7 mouse cellular contexts compared by ENCODE assay signal in the genomic region with DNA sequence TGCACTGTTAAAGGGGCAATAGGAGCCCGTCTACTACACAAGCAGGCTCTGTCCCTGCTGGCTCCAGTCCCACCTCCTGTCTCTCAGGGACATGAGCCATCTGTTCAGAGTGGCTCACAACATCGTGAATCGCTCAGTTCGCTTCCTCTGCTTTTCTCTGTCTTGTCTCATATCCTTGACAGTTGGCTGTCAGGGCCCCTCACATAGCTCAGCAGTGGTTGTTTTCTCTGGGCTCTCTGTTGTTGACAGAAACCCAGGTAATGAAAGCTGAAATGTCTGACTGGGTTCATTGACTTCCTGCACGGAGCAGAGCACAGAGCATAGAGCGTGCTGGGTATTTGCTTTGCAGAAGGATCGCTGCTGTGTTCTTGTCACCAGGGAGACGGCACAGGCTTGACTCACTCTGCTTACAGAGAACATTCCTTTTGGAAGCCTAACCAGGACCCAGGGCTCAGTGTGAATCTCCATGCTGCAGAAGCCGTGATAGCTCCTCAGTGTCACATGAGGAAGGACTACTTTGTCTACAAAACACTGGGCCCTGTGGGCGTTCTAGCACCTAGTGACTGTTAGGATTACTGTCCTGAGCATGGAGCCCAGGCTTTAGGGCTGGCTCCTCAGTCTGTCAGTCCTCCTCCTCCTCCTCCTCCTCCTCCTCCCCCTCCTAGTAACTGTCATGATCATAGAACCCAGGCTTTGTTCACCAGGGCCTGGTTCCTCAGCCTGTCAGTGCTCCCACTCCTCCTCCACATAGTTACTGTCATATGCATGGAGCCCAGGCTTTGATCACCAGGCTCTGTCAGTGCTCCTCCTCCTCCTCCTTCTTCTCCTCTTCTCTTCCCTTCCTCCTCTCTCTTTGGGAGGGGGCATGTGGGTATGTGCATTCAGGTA.
DNase-seq lines count a peak whose midpoint lies in the region; ATAC-seq and TF ChIP-seq lines count a peak whose summit lies in the region.

No protein-coding gene starts in this region.

- no peak overlapping the region for H3K27ac ChIP-seq in embryonic facial prominence, embryonic 11.5 days (replicated peaks; ENCODE audit: low read depth, low read length)
- H3K27ac ChIP-seq in heart, embryonic 15.5 days = peak overlapping the region; percentile 87
- peak overlapping the region; percentile 82 for H3K27ac ChIP-seq in kidney, postnatal 0 days
- H3K27ac ChIP-seq in liver, adult 2 months (replicated peaks; ENCODE audit: insufficient read depth, low read depth, low read length) = no peak overlapping the region
- H3K27ac ChIP-seq in neural tube, embryonic 11.5 days (ENCODE audit: low read depth, low read length) = no peak overlapping the region

- H3K4me3 ChIP-seq in embryonic facial prominence, embryonic 11.5 days (ENCODE audit: low read depth, low read length) = no peak overlapping the region
- no peak overlapping the region for H3K4me3 ChIP-seq in heart, embryonic 15.5 days
- no peak overlapping the region for H3K4me3 ChIP-seq in kidney, postnatal 0 days (replicated peaks; ENCODE audit: low read depth, low read length)
- no peak overlapping the region for H3K4me3 ChIP-seq in liver, adult 2 months (ENCODE audit: insufficient read depth, low read depth, low read length)
- H3K4me3 ChIP-seq in neural tube, embryonic 11.5 days (ENCODE audit: low read depth, low read length) = no peak overlapping the region

- no peaks in the 10 kb centered on the region for H3K36me3 ChIP-seq in embryonic facial prominence, embryonic 11.5 days (replicated peaks; ENCODE audit: control insufficient read depth, insufficient read depth, low read depth, low read length)
- no peaks in the 10 kb centered on the region for H3K36me3 ChIP-seq in heart, embryonic 15.5 days
- no peaks in the 10 kb centered on the region for H3K36me3 ChIP-seq in kidney, postnatal 0 days (ENCODE audit: insufficient read depth, low read length)
- no peaks in the 10 kb centered on the region for H3K36me3 ChIP-seq in liver, adult 2 months (ENCODE audit: control insufficient read depth, insufficient read depth, low read length)
- H3K36me3 ChIP-seq in neural tube, embryonic 11.5 days (ENCODE audit: control insufficient read depth, insufficient read depth, low read length) = no peaks in the 10 kb centered on the region

- no peaks in the 10 kb centered on the region for H3K79me2 ChIP-seq in liver, adult 2 months (ENCODE audit: control insufficient read depth, insufficient read depth, low read length)

- H3K4me1 ChIP-seq in embryonic facial prominence, embryonic 11.5 days (ENCODE audit: control insufficient read depth, insufficient read depth, low read length) = no peaks in the 10 kb centered on the region
- peaks cover 57% of the 10 kb centered on the region for H3K4me1 ChIP-seq in heart, embryonic 15.5 days (replicated peaks)
- H3K4me1 ChIP-seq in kidney, postnatal 0 days (replicated peaks; ENCODE audit: insufficient read depth, low read length) = 0 out of 2 replicates have a peak, but pooled peaks cover 10% of the 10 kb centered on the region
- H3K4me1 ChIP-seq in liver, adult 2 months (ENCODE audit: control insufficient read depth, insufficient read depth, low read length) = no peaks in the 10 kb centered on the region
- H3K4me1 ChIP-seq in neural tube, embryonic 11.5 days (ENCODE audit: control insufficient read depth, insufficient read depth, low read length) = no peaks in the 10 kb centered on the region

- TF ChIP-seq CTCF in brain, embryonic 14.5 days (IDR thresholded peaks at IDR 0.05; ENCODE audit: borderline replicate concordance, extremely low read depth, insufficient read depth, insufficient read length) = no peak
- no peak for TF ChIP-seq CTCF in kidney, postnatal 0 days (IDR thresholded peaks at IDR 0.05; ENCODE audit: low read depth)
- TF ChIP-seq CTCF in liver, adult 2 months (IDR thresholded peaks at IDR 0.05; ENCODE audit: low read depth, low read length) = no peak

- no peak overlapping the region for H3K4me2 ChIP-seq in embryonic facial prominence, embryonic 11.5 days (ENCODE audit: low read depth, low read length)
- H3K4me2 ChIP-seq in heart, embryonic 15.5 days = peak overlapping the region; percentile 41
- H3K4me2 ChIP-seq in kidney, postnatal 0 days (ENCODE audit: low read length) = peak overlapping the region; percentile 31
- no peak overlapping the region for H3K4me2 ChIP-seq in neural tube, embryonic 11.5 days (ENCODE audit: low read depth)

- ATAC-seq in embryonic facial prominence, embryonic 11.5 days (replicated peaks; ENCODE audit: insufficient number of reproducible peaks, low FRiP score, low TSS enrichment, low read depth) = peak; percentile 65
- peak; percentile 70 for ATAC-seq in heart, embryonic 15.5 days (replicated peaks; ENCODE audit: insufficient number of reproducible peaks, insufficient read depth, low FRiP score, low read depth)
- ATAC-seq in kidney, postnatal 0 days (replicated peaks; ENCODE audit: low FRiP score, low read depth) = peak; percentile 94
- ATAC-seq in neural tube, embryonic 11.5 days (ENCODE audit: insufficient read depth, low FRiP score, low TSS enrichment) = no peak

- no peaks in the 10 kb centered on the region for H3K27me3 ChIP-seq in embryonic facial prominence, embryonic 11.5 days (ENCODE audit: control insufficient read depth, insufficient read depth, low read length)
- no peaks in the 10 kb centered on the region for H3K27me3 ChIP-seq in heart, embryonic 15.5 days
- H3K27me3 ChIP-seq in kidney, postnatal 0 days (ENCODE audit: insufficient read depth, low read length) = no peaks in the 10 kb centered on the region
- no peaks in the 10 kb centered on the region for H3K27me3 ChIP-seq in liver, adult 2 months (ENCODE audit: control insufficient read depth, insufficient read depth, low read length)
- H3K27me3 ChIP-seq in neural tube, embryonic 11.5 days (ENCODE audit: control insufficient read depth, insufficient read depth, low read length) = no peaks in the 10 kb centered on the region

- H3K9ac ChIP-seq in embryonic facial prominence, embryonic 11.5 days (replicated peaks; ENCODE audit: low read length) = no peak overlapping the region
- H3K9ac ChIP-seq in heart, embryonic 15.5 days = peak overlapping the region; percentile 15; the same call in 1 of the 2 replicates
- H3K9ac ChIP-seq in kidney, postnatal 0 days (ENCODE audit: low read depth, low read length) = no peak overlapping the region
- no peak overlapping the region for H3K9ac ChIP-seq in liver, adult 2 months (ENCODE audit: low read depth, low read length)
- no peak overlapping the region for H3K9ac ChIP-seq in neural tube, embryonic 11.5 days (ENCODE audit: low read length)

- WGBS in embryonic facial prominence, embryonic 11.5 days = 51% methylated on average over 10 of the region's 10 CpGs
- WGBS in heart, embryonic 15.5 days = 14% methylated on average over 10 of the region's 10 CpGs
- 11% methylated on average over 10 of the region's 10 CpGs for WGBS in kidney, postnatal 0 days
- 20% methylated on average over 10 of the region's 10 CpGs for WGBS in liver, adult 2 months
- WGBS in neural tube, embryonic 11.5 days = 46% methylated on average over 10 of the region's 10 CpGs

- H3K9me3 ChIP-seq in embryonic facial prominence, embryonic 11.5 days (replicated peaks; ENCODE audit: control insufficient read depth, low read length) = no peaks in the 10 kb centered on the region
- H3K9me3 ChIP-seq in heart, embryonic 15.5 days (replicated peaks) = no peaks in the 10 kb centered on the region
- no peaks in the 10 kb centered on the region for H3K9me3 ChIP-seq in kidney, postnatal 0 days (replicated peaks; ENCODE audit: low read length)
- no peaks in the 10 kb centered on the region for H3K9me3 ChIP-seq in neural tube, embryonic 11.5 days (ENCODE audit: control insufficient read depth, low read length)

- DNase-seq in brain, embryonic 14.5 days (ENCODE audit: low read depth) = peak; percentile 81
- no peak for DNase-seq in embryonic facial prominence, embryonic 11.5 days (ENCODE audit: low spot score)
- DNase-seq in kidney, postnatal 0 days (ENCODE audit: low spot score) = peak; percentile 95
- DNase-seq in liver, adult 2 months (ENCODE audit: extremely low read depth, low read depth, low spot score) = peak; percentile 65
- peak; percentile 42 for DNase-seq in neural tube, embryonic 11.5 days (ENCODE audit: low spot score)
- no peak for DNase-seq in spleen, postnatal 14 days (ENCODE audit: low spot score in 2 of 2)

- TF ChIP-seq POLR2A in brain, embryonic 14.5 days (IDR thresholded peaks at IDR 0.05; ENCODE audit: borderline replicate concordance, extremely low read depth, insufficient read depth, insufficient read length, poor library complexity, severe bottlenecking) = no peak
- TF ChIP-seq POLR2A in liver, adult 2 months (IDR thresholded peaks at IDR 0.05; ENCODE audit: extremely low read depth, insufficient read depth, low read length) = no peak

Comparison
In these comparisons a context has a peak if more than half of its experiments do, and no peak if none do; other contexts are left out.
1. DNase-seq: peak in brain, embryonic 14.5 days (single experiment), kidney, postnatal 0 days (single experiment), liver, adult 2 months (single experiment) and neural tube, embryonic 11.5 days (single experiment); none in embryonic facial prominence, embryonic 11.5 days (single experiment) and spleen, postnatal 14 days (0 of 2).
2. H3K27ac ChIP-seq: peak in heart, embryonic 15.5 days (single experiment) and kidney, postnatal 0 days (single experiment); none in embryonic facial prominence, embryonic 11.5 days (single experiment), liver, adult 2 months (single experiment) and neural tube, embryonic 11.5 days (single experiment).
3. H3K4me2 ChIP-seq: peak in heart, embryonic 15.5 days (single experiment) and kidney, postnatal 0 days (single experiment); none in embryonic facial prominence, embryonic 11.5 days (single experiment) and neural tube, embryonic 11.5 days (single experiment).